Mouse (Mus musculus) cortical plate, adult 2 months (tissue): ENCODE results near the gene Eapp.

Experiments
- CTCF ChIP-seq: fragments of 200-500 bp; IDR thresholded peaks from 2 replicates; pipeline ENCODE4 v1.5.1; 2011; ENCODE audit warnings: mild to moderate bottlenecking, control low read depth, low read length; ENCODE audit not compliant: insufficient read depth; ENCODE audit errors: extremely low read depth
- POLR2A ChIP-seq: fragments of 200-500 bp; IDR thresholded peaks from 2 replicates; pipeline ENCODE4 v1.6.1; 2011; ENCODE audit warnings: mild to moderate bottlenecking, low read length, control low read depth; ENCODE audit not compliant: insufficient read depth; ENCODE audit errors: extremely low read depth

- TF ChIP-seq POLR2A (no peak), CTCF (no peak)
These were observed 55.4 kb downstream of the Eapp start for GRCm38 (mm10) chr12:54640259-54640658.
